Mouse (Mus musculus) frontal cortex, postnatal 25 days (tissue): ENCODE data around the gene Pfkfb2.
"Not testable (repeated sequence)": the region's sequence is repeated elsewhere in the genome, so short reads cannot be mapped to it uniquely, and the experiment has no call there.

ENCODE experiments used
- DNase-seq, 2 experiments: peaks; one replicate each; pipeline ENCODE4 v3.0.0; 2022; ENCODE audit warnings: low spot score in 2 of 2

The Pfkfb2 gene

GRCm38 (mm10) chr1:130698601-130699000, 30.5 kb downstream of the Pfkfb2 start:
- no peak for DNase-seq

- no peak for DNase-seq
Observed at GRCm38 (mm10) chr1:130683905-130684304, 45.1 kb downstream of the Pfkfb2 start.

DNA sequence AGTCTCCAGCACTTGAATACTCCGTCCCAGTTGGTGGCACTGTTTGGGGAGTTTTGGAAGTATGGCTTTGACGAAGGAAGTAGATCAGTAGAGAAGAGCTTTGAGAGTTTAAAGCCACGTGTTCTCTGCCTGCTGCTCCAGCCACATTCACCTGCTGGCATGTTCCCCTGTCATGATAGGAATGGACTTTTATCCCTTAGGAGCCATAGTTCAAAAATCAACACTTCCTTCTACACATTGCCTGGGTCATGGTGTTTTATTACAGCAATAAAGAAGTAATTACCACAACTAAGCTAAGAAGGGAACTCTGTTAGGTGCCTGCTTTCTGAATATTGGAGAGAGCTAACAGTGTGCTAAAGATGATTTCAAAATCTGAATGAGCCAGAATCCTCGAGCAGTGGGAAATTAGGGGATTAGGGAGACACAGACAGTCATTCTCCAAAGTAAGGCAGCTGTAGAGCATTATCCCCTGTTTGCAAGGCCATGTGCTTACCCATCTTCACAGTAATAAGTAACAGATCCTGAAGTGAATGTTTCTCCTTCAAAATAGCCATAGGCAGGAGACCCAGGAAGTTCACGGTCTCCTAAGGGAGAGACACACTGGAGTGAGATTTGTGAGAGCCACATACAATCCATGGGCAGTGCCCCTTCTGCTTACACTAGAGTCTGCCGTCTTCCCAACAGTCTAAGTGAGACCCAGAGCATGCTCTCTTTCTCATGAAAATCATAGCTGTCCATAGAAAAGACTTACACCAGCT, 47.2 kb downstream of the Pfkfb2 start:
- no peak for DNase-seq

DNA sequence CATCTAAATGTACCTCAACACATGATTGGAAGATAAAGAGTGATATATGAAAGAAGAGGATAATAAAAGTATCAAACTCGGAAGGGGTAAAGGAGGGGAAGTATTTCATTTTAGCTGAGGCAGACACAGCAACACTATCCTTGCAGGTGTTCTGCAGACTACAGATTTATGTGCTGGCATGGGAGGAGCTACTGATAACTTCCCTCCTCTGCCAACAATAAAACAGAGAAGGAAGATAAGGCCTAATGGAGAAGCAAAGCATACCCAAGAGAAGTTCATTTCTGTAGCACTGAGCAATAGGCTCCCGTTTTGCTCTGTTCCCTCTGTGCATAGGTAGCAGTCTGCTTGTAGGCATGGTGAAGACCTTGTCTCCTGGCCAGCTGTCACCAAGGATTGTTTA, 48.0 kb downstream of the Pfkfb2 start:
- DNase-seq = no peak

DNA sequence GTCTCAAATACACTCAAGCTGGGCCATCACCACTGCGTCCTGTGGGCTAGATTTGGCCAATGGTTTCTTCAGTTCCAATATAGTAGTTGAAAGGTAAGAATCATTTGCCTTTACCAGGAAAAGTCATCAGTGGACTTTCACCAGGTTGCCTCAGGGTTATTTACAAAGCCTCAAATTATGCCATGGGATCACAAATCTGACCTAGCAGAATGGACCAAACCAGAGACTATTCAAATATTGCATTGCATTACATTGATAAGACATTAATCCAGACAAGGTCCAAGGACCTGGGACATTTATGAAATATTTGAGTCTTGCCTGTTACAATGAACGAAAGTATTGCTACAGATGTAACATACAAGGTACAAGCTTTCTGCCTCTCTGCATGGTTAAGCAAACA, 50.5 kb downstream of the Pfkfb2 start:
- DNase-seq = no peak

GRCm38 (mm10) chr1:130663576-130663975, 65.5 kb downstream of the Pfkfb2 start:
- not testable (repeated sequence) for DNase-seq

- no peak for DNase-seq
Observed at GRCm38 (mm10) chr1:130661454-130661853, 67.6 kb downstream of the Pfkfb2 start, which contains the start of gene C4bp. Gene C4bp, minus strand, starts transcription at chr1:130661632.

GRCm38 (mm10) chr1:130659641-130660040, 69.4 kb downstream of the Pfkfb2 start:
- DNase-seq = not testable (repeated sequence)

GRCm38 (mm10) chr1:130644103-130644502, 85.0 kb downstream of the Pfkfb2 start:
- DNase-seq = no peak

DNA sequence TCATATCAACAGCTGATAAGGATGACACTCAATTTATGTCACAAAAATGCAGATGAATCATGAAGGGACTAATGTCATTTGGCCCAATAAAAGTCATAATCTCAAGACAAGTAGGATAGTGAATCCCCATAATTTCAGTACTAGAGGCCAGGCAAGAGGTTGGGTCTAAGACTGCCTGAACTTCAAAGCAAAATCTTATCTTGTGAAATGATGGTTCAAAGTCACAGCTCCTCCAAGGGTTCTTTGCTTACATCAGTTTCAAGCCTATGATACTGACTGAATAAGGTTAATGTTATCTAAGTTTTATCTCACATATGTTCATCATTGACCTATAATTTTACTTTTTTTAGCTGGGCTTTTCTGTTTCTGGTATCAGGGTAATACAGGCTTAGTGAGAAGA, 88.1 kb downstream of the Pfkfb2 start:
- DNase-seq = no peak
